Mouse (Mus musculus) neural tube, postnatal 0 days (tissue): ENCODE data around the gene Uox. TPM values are rescaled to one million over a fixed set of nuclear protein-coding genes. Genes with fewer than 3 reads are reported as not detected.

Experiments used
- polyA plus RNA-seq: library from polyadenylated mRNA; unstranded; fragments of >200 nt; fragmentation: Nextera tagmentation; extraction: Ambion mirVana; gene quantifications from 2 replicates; pipeline ENCODE4 v1.2.1, GENCODE M21; 2015

Gene Uox
- 0.12 and 0.60 TPM in 2 replicates for polyA plus RNA-seq

DNA sequence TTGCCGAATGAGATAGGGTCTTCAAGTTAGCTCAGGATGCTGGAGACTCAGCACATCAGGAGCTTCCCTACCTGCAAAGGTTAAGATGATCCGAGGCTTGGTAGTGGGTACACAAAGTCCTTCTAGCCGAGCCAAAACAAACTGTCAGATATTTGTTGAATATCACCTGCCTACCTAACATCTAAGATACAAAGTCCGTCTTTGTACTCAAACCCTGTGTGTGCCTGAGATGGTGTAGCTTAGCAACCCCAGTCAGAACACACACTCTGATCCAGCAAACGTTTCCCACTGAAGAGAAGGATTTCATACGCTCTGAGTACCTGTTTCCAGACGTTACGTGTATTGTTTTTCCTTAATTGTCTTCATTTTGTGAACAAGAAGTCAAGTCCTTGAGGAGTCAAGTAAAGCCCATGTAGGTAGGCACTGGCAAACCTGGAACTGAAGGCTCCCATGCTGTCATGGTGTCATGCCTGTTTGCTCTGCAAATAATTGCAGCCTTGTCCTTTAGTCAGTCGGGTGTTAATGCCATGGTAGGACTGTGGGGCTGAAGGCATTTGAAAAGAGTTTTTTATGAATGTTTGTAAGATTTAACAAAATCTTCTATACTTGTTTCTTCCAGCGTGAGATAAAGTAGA, at the start of gene Uox:
Gene Uox (plus strand): TSS at position 279 of the 635 bp plus-strand sequence.

DNA sequence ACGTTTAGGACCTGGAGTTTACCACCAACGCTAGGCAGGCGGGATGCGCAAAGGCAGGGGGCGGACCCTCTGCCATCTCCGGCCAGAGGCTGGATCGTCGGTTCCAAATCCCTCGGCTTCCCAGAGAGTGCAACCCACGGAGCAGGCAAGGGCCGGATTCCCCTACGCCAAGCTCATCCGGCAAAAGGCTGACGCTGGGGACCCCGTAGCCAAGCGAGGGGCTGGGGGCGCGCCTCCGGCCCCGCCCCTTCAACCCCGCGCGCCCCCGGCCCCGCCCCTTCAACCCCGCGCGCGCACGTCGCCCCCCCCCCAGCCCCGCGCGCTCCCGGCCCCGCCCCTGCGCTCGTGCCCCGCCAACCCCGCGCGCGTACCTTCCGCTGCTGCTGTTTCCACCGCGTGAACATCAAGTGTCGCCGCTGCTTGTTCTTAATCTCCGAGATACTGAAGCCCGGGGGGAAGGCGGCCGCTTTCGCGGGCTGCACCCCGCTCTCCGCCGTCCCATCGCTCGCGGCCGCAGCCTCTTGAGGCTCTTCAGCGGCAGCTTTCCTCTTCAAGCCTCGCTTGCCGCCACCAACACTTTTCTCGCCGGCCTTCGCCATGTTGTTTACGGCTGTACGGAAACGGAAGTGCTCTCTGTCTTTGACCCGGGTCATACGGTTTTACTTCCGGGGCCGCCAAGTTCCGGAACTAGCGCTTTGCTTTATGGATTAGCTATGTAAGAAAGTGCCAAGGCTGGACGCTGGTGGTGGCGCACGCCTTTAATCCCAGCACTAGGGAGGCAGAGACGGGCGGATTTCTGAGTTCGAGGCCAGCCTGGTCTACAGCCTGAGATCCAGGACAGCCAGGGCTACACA, 49.2 kb upstream of the Uox start, which contains the start of gene Rpf1:
Gene Rpf1 (minus strand): TSS at position 632 of the 854 bp plus-strand sequence.

DNA sequence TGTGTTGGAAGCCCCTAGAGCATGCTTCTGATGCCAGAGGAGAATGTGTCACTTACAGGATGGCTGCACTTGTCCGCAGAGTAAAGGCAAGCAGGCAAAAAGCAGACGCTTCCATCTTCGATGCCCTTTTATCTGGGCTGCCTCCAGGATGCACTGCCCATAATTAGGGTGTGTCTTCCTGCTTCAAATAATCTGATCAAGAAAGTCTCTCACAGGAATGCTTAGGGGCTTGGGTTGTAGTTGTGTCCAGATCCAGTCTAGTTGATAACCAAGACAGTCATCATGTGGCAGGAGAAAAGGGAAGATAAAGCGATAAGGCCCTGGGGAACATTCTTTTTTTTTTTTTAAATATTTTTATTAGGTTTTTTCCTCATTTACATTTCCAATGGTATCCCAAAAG, 45.3 kb downstream of the Uox start, which contains the start of gene Dnase2b:
Gene Dnase2b (minus strand): TSS at position 101 of the 400 bp plus-strand sequence.

DNA sequence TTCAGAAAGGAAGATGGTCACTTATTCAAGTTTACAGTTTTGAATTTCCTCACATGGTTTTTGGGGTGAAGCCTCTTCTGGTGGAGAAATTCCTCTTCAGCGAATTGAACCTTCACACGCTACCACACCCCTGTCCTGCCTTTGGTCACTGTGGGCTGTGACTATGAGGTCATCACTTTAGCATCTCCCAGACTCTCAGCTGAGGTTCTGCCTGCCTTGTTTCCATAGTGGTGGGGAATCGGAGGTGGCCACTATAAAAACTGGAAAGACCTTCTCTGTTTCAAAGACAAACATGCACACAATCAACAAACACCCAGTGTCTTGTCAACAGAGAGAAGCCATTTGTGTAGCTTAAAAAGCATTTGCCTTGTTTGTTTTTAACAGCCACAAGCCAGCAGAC, 81.0 kb downstream of the Uox start, which contains the start of gene 4930503B20Rik:
Gene 4930503B20Rik (minus strand): TSS at position 101 of the 400 bp plus-strand sequence.

Other genes with a start within 250 kb of the Uox start
- 25.4 and 27.0 TPM in 2 replicates for gene Ssx2ip, start 165.8 kb upstream of the Uox start, polyA plus RNA-seq
- gene Ctbs, start 120.6 kb upstream of the Uox start, polyA plus RNA-seq, result 5.9 and 6.0 TPM in 2 replicates
- 3.4 and 4.7 TPM in 2 replicates for gene Spata1, start 70.7 kb upstream of the Uox start, polyA plus RNA-seq
- 343 and 414 TPM in 2 replicates for gene Gng5, start 70.6 kb upstream of the Uox start, polyA plus RNA-seq
- gene Rpf1, start 49.0 kb upstream of the Uox start, polyA plus RNA-seq, result 27.9 and 28.6 TPM in 2 replicates
- gene Dnase2b, start 45.2 kb downstream of the Uox start, polyA plus RNA-seq, result not detected in 2 replicates
- gene 4930503B20Rik, start 80.9 kb downstream of the Uox start, polyA plus RNA-seq, result 0.46 TPM in 1 of 2 replicates, not detected in the other
- gene Samd13, start 115.2 kb downstream of the Uox start, polyA plus RNA-seq, result 0.43 and 0.54 TPM in 2 replicates
- 171 and 177 TPM in 2 replicates for gene Prkacb, start 242.6 kb downstream of the Uox start, polyA plus RNA-seq